Mouse (Mus musculus) inflammation-experienced regulatory T-cells, adult 6 months (primary cell): ENCODE results near the gene Tasp1. TPM values are rescaled to one million over a fixed set of nuclear protein-coding genes. Genes with fewer than 3 reads are reported as not detected.
"Not testable (repeated sequence)": the region's sequence is repeated elsewhere in the genome, so short reads cannot be mapped to it uniquely, and the experiment has no call there.

Source experiments
- ATAC-seq: one replicate; pipeline ENCODE4 v1.8.0; 2017
- polyA plus RNA-seq, 3 experiments: library from polyadenylated mRNA; unstranded; fragments of 100-300 nt; shearing (Covaris generic); gene quantifications; one replicate each; pipeline ENCODE4 v1.2.1; 2017

The Tasp1 gene
- polyA plus RNA-seq, 3 experiments from 2014 or later, result 59.4 to 132 (median 114) TPM

DNA sequence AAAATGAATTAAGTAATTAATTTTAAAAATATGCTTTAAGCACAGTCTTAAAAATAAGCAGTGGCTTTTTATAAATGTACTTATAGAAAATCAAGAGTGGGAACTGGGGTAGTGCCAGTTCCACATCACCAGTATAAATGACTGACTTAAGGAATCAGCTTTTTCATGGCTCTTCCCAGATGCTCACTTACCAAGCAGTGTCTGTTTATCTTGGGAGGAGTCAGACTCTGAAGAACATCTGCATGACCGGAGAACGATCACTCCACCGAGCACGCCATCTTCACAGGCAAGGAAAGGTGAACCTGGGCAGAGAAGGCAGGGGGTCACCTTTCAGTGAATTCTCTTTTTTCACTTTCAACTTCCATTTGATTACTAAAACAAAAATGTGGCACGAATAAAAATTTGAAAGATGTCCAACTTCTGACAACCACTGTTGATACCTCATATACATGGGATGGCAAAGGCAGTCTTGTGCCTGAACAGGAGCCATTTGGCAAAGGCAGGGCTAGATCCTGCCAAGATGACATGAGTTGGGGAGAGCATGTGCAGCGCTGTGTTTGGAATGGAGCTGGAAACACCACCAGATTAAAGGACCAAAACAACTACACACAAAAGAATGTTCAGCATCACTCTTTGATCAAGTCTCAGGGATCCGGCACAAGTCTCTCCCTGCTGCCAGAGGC is 182.9 kb downstream of the Tasp1 start:
- no peak for ATAC-seq

DNA sequence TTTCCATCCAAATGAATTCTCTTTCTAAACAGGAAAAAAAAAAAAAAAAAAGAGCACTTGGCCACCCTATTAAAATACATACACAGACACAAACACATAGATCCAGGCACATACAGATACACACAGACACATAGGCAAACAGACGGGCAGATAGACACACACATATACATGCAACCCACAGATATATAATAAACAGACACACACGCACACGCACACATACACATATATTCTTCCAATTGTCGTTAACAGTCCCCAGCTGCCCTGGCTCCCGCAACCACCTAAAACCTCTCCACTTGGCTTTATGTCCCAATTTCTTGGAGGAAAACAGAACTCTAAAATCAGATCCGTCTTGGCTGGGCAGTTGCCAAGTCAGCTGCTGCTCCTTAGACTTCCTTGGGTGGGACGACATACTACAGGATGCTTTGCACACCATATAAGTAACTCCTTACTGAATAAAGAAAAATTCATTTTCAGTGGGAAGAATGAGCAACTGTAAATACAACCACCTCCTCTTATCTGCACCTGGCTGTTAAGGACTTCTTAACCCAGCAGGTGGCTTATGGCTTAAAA is 188.5 kb downstream of the Tasp1 start:
- ATAC-seq, result no peak

DNA sequence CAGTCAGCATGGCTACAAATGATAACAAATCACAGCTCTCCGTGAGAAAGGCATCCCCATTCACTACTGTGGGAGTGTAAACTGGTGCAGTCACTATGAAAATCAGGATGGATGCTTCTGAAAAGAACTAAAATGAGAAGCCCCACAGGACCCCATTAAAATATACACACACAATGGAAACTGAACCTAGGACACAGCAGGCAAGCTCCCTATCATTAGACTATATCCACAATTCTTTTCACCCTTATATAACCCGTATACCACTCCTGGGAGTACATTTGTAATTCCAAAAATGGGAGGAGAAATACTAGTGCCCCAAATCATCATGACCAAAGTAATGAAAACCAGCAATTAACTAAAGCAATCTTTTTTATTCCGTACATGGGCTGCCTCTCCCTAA is 190.7 kb downstream of the Tasp1 start:
- no peak for ATAC-seq

DNA sequence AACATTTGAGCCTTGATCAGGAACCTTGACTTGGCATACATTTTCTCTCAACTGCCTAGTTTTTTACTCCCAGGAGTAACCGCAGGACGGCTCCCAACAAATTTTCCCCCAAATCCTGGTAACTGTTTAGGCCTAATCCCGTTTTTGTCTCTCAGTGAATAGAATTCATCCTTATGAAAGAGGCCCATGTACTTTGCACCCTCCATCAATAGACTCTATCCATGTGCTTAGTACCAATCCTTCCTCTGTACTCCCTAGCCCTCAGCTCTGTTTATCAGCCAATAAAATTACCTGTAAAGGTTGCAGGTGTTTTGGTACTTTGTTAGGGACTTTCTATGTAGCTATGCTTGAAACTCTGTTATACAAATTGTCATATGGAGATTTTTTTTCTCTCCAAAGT is 192.4 kb downstream of the Tasp1 start:
- no peak for ATAC-seq

DNA sequence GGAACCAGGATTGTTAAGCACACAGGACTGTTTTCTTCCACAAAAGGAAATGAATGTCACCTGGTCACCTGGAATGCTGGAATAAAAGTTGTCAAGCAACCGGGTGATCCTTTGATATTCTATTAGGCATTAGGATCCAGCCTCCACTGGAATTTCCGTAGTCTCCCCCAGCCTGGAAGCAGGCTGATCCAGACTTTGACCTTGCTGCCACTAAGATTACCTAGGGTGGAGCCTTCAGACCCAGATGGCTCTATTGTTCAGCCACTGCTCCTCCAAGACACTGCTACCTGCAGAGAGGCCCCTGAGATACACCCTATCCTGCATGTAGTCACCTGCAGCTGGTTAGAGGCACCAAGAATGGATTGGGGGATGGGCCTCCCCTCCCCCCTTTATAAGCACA is 192.8 kb downstream of the Tasp1 start:
- ATAC-seq, result no peak

DNA sequence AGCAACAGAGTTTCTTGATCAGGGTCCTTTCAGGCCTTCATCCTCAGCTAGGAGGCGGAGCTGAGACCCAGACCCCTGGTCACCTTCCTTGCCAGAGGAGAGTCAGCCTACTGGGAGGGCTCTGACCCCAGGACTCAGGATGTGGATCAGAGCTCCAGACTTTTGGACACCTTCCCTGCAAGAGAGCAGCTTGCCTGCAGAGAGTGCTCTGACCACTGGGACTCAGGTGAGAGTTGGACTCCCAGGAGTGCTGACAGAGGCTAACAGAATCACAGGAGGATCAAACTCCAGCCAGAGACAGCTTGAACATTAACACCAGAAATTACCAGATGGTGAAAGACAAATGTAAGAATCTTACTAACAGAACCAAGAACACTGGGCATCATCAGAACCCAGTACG is 197.5 kb downstream of the Tasp1 start:
- not testable (repeated sequence) for ATAC-seq

DNA sequence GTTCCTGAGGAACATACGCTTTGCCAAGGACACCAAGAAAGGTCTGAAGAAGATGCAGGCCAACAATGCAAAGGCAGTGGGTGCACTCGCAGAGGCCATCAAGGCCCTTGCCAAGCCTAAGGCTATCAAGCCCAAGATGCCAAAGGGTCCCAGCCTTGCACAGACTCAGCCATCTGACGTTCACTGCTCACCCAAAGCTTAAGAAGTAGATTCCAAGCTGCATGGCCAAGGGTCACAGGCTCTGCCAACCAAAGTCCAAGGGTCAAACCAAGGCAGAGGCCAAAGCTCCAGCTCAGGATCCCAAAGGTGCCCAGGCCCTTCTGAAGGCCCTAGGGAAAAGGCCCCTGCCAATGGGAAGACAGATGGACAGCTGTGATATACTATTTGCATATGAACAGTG is 203.2 kb downstream of the Tasp1 start:
- ATAC-seq, result not testable (repeated sequence)

DNA sequence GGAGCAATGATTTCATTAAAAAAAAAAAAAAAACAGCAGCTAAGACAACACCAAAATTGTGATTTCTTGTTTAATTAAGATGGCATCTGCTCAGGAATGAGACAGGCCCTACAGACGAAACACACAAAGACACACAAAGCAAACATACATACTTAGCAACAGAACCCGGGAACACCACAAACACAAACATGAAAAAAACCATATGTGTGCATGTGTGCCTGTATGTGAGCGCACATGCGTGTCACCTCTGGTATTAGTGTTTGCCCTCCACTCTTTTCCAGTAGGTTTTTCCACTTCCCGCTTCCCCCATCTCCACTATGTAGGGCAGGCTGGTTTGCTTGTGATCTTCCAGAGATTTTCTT is 206.5 kb downstream of the Tasp1 start:
- no peak for ATAC-seq

DNA sequence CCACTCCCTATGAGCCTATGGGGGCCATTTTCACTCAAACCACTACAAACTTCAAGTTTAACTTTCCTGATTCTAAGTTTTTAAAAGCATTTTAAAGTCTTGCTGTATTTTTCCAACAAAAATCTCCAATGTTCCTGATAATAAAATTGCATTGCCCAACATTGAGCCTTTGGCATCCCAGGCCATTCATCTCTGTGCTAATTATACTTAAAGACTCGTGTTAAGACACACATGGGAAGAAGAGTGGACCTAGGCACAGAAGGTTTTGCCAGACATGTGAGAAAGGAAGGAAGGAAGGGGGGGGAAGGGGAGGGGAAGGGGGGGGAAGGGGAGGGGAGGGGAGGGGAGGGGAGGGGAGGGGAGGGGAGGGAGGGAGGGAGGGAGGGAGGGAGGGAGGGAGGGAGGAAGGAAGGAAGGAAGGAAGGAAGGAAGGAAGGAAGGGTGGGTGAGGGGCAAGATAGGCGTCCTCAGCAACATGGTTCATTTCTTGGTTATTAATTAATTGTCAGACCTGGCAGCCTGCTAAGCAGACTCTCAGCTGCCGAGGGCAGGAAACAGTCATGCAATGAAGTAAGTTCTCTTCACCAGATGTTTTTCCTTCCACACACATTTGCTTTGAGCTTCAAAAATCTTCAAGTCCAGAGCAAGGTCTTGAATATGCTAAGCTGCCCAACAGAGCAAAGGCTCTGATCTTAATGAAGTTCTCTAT is 207.0 kb downstream of the Tasp1 start:
- ATAC-seq, result no peak

DNA sequence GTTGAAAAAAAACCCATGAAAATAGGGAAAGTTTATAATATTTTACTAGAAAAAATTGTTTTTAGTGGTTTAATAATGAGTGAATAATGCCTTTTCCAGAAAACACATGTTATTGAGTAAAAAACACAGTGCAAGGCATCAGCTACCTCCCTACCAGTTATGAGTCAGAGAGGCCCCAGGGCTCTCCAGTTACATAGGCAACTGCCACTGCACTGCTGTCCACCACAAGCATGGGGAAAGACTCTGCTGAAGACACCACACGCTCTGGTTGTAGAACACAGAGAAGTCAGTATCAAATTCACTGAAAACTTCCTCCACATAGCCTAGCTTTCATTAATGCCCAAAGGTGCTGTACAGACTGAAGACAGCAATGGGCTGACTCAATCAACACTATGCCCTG is 217.0 kb downstream of the Tasp1 start:
- no peak for ATAC-seq

DNA sequence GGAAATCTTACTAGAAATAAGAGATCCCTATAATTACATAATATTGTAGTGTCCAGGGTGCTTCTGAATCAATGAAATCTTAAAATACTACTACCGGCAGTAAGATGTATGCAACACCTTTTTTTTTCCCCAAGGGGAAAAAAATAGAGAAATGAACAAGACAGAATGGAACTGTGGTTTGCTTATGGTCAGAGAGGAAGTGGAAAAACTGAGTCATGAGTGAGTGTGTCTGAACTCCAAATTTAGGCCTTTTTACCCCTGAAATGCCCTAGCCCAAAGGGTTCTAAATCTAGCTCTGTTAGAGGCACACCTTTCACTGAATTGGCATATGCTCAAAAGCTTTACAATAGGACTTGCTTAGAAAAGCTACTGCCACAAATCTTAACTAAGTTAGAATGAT is 225.2 kb downstream of the Tasp1 start:
- ATAC-seq, result peak; percentile 73

DNA sequence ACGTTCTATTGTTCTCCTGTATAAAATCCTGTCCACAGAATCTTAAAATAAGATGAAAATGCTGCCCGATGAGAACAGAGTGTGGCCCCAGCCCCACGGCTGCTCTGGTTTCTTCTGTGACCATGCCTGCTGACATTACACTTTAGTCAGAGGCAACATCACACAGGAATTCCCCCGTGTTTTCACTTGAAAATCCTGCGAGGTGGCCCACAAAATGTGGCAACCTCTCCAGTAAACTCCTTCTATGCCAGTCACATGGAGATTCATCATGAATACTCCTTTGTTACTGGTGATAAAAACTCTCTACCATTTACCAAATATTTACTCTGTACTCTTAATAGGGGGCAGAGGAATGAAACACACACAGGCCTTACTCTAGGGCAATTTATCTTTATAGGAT is 225.7 kb downstream of the Tasp1 start:
- ATAC-seq, result peak; percentile 30

DNA sequence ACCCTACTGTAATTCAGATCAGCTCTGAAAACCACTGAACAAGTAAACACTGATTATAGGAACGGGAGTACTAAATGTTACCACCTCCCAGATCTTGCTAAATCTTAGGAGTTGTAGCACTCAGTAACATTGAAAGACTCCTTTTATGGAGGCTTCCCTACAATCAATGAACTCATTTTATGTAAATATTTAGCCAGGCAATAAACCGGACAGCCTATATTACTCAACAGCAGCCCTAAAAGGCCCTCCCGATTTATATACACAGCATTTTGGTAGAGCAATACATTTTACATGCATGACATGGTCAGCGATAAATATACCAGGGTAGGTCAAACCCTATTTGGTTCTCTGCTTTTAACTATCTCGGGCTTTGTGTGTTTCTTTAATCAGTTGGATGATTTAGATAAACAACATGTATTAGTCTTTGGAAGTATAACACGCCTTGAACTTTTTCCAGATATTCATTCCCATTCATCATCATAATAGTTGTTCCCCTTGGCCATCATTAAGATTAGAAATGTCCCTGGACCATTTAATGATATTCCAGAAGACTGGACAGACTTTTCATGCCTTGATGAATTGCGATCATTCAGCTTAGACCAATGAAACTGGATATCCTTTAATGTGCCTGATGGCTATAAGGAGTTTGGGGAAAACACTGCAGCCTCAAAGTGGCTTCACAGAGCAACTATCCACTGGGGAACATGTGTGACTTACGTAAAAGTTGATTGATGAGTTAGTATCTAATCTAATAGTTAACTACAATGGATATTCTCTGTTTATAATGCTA is 244.8 kb downstream of the Tasp1 start:
- no peak for ATAC-seq

DNA sequence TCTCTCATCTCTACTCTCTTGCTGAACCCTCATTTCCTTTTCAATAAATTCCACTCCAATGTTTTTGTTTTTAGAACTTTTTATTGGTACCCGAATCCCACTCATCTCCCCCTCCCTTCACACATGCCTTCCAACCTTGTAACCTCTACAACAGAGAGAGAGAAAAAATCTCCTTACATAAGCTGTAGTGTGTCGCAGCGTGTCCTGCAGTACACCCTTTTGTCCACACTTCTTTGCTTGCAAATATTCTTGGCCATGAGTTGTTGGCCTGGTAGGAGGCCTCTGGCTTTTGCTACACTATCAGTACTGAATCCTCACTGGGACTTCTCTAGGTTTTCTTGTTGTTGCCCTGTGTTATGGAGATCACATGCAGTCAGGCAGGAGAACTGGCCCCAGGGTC is 249.3 kb downstream of the Tasp1 start:
- no peak for ATAC-seq

DNA sequence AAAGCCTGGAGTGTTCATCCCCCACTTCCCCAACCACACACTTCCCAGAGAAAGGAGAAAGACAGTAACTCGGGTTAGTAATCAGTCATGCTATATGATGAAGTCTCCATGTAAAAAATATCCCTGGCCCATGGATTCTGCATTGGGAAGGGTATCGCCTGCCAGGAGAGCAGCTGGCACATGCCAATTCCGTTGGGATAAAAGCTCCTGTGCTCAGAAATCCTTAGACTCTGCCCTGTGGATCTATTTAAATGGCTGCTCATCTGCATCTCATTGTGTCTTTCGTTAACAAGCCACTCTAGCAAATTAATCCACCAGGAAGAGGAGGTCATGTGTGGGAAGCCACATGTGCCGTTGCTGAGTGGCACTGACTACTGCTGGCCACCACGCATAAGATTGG is 258.7 kb downstream of the Tasp1 start:
- ATAC-seq, result no peak

DNA sequence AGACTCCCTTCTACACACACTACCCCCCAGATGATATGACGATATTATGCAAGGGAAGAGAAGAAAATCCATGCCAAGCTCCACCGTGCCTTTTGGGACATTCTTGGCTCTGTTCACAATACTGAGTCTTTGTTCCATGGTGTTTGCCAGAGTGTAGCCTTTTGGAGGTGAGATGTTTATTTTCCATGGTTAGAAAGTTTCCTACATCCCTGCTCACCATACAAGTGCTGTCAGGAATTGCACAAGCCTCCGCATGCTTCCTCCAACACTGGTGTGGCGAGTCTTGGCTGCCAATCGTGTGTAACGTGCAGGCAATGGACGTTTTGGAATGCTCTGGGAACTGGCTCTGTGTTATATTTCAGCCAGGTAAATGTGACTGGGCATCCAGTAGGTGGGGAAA is 262.6 kb downstream of the Tasp1 start:
- no peak for ATAC-seq

DNA sequence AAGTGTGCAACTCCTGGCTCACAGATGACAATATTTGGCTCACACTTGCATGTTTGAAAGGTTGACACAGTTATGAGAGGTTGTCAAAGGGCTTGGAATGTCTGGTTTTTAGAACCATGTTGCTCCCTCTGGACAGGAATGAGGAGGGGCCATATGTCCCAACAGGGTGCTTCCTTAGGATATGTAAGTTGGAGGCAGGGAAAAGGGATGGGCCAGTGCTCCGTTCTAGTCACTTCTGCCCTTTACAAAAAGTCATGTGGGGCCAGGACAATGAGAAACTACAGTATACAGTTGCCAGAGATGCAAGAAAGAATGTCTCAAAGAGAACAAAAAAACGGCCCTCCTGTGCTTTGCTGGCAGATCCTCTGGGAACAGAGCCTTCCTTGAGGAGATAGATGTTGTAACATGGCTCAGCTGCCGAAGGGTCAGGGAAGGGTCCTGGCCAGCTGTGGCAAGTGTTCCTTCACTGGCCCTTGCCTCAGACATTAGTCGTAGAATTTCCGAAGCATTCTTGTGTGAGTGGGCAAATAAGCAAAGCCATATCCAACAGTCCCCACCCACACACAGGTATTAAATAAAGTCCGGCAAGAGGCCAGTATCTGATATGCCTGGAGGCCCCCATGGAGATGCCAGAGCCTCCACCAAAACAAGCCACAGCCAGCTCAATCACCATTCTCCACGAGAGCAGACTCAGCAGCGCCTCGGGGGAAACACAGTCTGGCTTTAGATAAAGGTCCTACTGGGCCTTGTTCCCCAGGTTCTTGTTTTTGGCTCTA is 274.1 kb downstream of the Tasp1 start:
- no peak for ATAC-seq

DNA sequence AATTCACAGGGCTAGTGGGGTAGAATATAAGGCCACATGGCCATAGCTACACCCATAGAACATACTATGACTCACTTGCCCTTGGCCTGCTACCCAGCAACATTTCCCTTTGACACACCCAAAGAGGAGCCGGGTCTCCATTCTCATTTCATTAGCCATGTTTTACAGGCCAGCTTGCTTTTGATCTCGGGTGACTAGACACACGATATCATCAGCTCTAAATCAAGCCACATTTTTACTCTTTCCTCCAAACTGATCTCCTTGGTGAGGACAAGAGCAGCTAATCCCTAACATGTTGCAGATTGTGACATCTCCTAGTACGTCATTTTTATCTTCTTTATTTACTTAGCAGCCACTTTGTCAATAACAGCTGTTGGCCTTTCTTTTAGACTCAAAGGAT is 277.9 kb downstream of the Tasp1 start:
- no peak for ATAC-seq

DNA sequence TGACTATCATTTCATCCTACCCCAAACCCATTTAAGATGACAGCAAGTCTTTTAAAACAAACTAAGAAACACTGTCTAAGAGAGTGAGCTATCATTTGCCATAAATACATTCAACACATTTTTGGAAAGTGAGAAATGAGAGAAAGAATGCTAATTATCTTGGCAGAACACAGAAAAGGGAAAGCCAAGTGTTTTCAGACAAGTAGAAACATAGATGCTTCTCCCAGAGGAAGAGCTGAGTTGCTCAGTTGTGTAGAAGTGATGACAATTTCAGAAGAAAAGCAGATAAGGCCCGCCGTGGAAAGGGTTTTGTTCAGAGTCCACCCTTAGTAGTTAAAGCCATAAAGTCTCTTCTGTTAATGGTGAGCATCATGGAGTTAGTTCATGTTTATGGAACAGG is 281.7 kb downstream of the Tasp1 start:
- ATAC-seq, result no peak

DNA sequence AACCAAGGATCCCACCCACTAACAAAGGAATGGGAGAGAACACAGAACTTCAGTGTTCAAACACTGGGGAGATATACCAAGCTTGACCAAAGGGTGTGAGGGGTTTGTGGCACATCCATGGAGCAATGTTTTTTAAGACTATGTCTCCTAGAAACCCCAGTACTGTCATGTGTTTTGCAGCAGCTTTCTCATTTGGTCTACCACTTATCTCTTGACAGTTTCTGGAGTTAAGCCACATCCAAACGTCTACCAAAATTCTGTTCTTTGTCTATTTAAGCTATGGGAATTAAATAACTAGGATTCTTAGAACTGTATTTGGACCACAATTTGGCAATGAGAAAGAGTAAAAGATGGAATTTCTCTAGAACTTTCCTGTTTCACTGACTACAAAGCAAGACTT is 282.1 kb downstream of the Tasp1 start:
- ATAC-seq, result no peak
